Mouse (Mus musculus) left cerebral cortex, adult 9 months (tissue): ENCODE results near the gene Rtp3.

Source experiments
- DNase-seq, 2 experiments: peaks; one replicate each; pipeline ENCODE4 v3.0.0; 2022; ENCODE audit warnings: low spot score in 2 of 2

Gene Rtp3

GRCm38 (mm10) chr9:110990204-110990603, at the start of gene Rtp3:
Gene Rtp3, minus strand, starts transcription at chr9:110990583.
- DNase-seq, result no peak

- no peak for DNase-seq
Measured at GRCm38 (mm10) chr9:111039966-111040365, 49.6 kb upstream of the Rtp3 start.

GRCm38 (mm10) chr9:111033717-111034116, 43.3 kb upstream of the Rtp3 start:
- DNase-seq, result no peak

- no peak for DNase-seq
Measured at GRCm38 (mm10) chr9:111026791-111027190, 36.4 kb upstream of the Rtp3 start.

GRCm38 (mm10) chr9:111019022-111019421, 28.6 kb upstream of the Rtp3 start, which contains the start of gene Ltf:
Gene Ltf, plus strand, starts transcription at chr9:111019271.
- DNase-seq, result no peak

- no peak for DNase-seq
Measured at GRCm38 (mm10) chr9:111015658-111016057, 25.3 kb upstream of the Rtp3 start.

- no peak for DNase-seq
Measured at GRCm38 (mm10) chr9:111012041-111012440, 21.7 kb upstream of the Rtp3 start.

GRCm38 (mm10) chr9:111011550-111011949, 21.2 kb upstream of the Rtp3 start:
- DNase-seq, result no peak

GRCm38 (mm10) chr9:111009763-111010162, 19.4 kb upstream of the Rtp3 start:
- DNase-seq, result no peak

GRCm38 (mm10) chr9:111006544-111006943, 16.2 kb upstream of the Rtp3 start:
- DNase-seq, result no peak

GRCm38 (mm10) chr9:111003279-111003678, 12.9 kb upstream of the Rtp3 start:
- no peak for DNase-seq

GRCm38 (mm10) chr9:111001621-111002020, 11.2 kb upstream of the Rtp3 start:
- no peak for DNase-seq

- no peak for DNase-seq
Measured at GRCm38 (mm10) chr9:110999856-111000255, 9.5 kb upstream of the Rtp3 start.

GRCm38 (mm10) chr9:110999056-110999455, 8.7 kb upstream of the Rtp3 start:
- DNase-seq, result no peak

GRCm38 (mm10) chr9:110997245-110997644, 6.9 kb upstream of the Rtp3 start:
- peak in 1 of 2 experiments; percentile 76 for DNase-seq

GRCm38 (mm10) chr9:110994716-110995172, 4.4 kb upstream of the Rtp3 start:
- DNase-seq, result peak; percentile 40 to 72

- no peak for DNase-seq
Measured at GRCm38 (mm10) chr9:110993281-110993709, 2.9 kb upstream of the Rtp3 start.

- no peak for DNase-seq
Measured at GRCm38 (mm10) chr9:110989543-110989942, 840 bp downstream of the Rtp3 start.

GRCm38 (mm10) chr9:110989141-110989540, 1.2 kb downstream of the Rtp3 start:
- no peak for DNase-seq

GRCm38 (mm10) chr9:110988078-110988477, 2.3 kb downstream of the Rtp3 start:
- DNase-seq, result no peak

- DNase-seq, result no peak
Measured at GRCm38 (mm10) chr9:110987331-110987730, 3.1 kb downstream of the Rtp3 start.

- DNase-seq, result no peak
Measured at GRCm38 (mm10) chr9:110985951-110986350, 4.4 kb downstream of the Rtp3 start.

- DNase-seq, result no peak
Measured at GRCm38 (mm10) chr9:110985541-110985940, 4.8 kb downstream of the Rtp3 start.

GRCm38 (mm10) chr9:110984096-110984495, 6.3 kb downstream of the Rtp3 start:
- no peak for DNase-seq
